Mouse (Mus musculus): Measurements from ENCODE around the gene Cabp7.

DNA sequence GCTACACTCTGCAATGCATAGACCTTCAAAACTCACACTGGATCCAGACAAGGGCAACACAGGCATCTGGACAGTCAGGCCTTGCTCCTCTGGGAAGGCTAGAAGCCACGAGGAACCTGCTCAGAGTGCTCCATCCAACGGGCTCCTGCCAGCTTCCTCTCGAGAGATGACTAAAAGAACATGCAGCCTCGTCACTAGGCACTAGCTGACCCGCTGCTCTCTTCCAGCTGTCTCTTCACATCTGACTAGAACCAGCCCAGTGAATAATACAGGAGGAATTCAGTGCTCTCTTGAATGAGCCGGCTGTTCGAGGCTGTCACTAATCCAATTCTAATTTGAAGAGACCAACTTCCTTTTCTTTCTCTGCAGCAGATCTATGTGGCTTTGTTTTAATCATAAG lies 25.2 kb upstream of the Cabp7 start:
- no peak for TF ChIP-seq POLR2A (IDR thresholded peaks at IDR 0.05; ENCODE audit: low read depth, low read length)
- no peak for TF ChIP-seq CTCF (IDR thresholded peaks at IDR 0.05; ENCODE audit: borderline replicate concordance, insufficient read depth, low read length)

Measured in embryonic fibroblast, embryonic 13.5 days (primary cell).